Mouse (Mus musculus): ENCODE results near the gene Znrf2. TPM values are rescaled to one million over a fixed set of nuclear protein-coding genes. Genes with fewer than 3 reads are reported as not detected.
A peak's percentile ranks its signal among the peaks of the same experiment; 100 is the strongest.

Gene Znrf2
- polyA plus RNA-seq, 1 experiment: 3.1 TPM

DNA sequence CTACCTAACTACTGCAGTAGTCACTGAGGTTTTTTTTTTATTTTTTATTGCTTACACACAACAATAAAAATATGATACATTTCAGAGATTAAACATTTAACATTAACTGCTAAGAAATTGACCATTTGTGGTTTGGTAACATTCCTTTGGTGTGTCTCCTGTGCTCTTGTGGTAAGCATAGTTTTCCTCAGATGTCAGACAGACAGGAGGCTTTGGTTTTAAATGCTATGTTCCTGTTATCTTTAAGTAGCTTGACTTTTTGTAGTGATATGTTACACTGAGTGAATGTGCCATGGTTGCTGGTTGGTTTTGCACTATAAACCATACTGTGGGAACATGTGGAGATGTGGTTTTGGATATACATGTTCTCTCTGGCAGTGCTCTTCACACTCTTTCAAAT, 19.9 kb downstream of the Znrf2 start:
- peak; percentile 66 for TF ChIP-seq MAX (IDR thresholded peaks at IDR 0.05)
- TF ChIP-seq MYOD1 (IDR thresholded peaks at IDR 0.05; ENCODE audit: control insufficient read depth, insufficient read length, low read depth): no peak
- no peak for TF ChIP-seq MYOG (IDR thresholded peaks at IDR 0.05; ENCODE audit: control insufficient read depth, extremely low read depth, insufficient read length)
- peak; percentile 17 for TF ChIP-seq USF1 (IDR thresholded peaks at IDR 0.05; ENCODE audit: low read depth)
- no peak for TF ChIP-seq CTCF (IDR thresholded peaks at IDR 0.05; ENCODE audit: control insufficient read depth, insufficient read depth, insufficient read length)
- peak; percentile 2 for TF ChIP-seq FOSL1 (IDR thresholded peaks at IDR 0.05; ENCODE audit: insufficient read depth, low read length, poor library complexity, severe bottlenecking)
- TF ChIP-seq CEBPB (IDR thresholded peaks at IDR 0.05; ENCODE audit: low read depth): no peak
- H3K79me3 ChIP-seq (ENCODE audit: low read depth): peaks cover 8% of the 10 kb centered on the region
- H3K79me2 ChIP-seq (ENCODE audit: control insufficient read depth, insufficient read depth): peaks cover 52% of the 10 kb centered on the region
- H3K4me3 ChIP-seq (ENCODE audit: insufficient read depth, poor library complexity, severe bottlenecking): no peak overlapping the region
- H3K36me3 ChIP-seq (ENCODE audit: control insufficient read depth, insufficient read depth): no peaks in the 10 kb centered on the region
- no peak overlapping the region for H3ac ChIP-seq (ENCODE audit: control insufficient read depth, insufficient read length, low read depth)
- H3K27me3 ChIP-seq (ENCODE audit: control insufficient read depth, insufficient read depth, insufficient read length): no peaks in the 10 kb centered on the region

DNA sequence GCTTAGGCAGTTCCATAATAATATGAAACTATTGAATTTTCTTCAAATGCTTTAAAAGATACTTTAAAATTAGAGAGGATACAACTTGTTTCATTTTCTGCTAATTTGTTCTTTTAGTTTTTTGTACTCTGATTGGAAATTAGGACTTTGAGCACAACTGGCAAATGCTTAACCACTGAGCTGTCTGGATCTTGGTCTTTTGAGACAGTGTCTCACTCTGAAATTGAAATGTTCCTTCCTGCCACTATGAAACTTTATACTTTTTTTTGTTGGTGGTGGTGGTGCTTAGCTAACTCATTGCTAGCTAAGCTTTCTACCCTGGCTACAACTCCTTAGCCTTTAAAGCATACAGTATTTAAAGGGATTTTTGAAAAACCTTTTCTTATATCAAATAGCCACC, 24.7 kb downstream of the Znrf2 start:
- H3K36me3 ChIP-seq (ENCODE audit: control insufficient read depth, insufficient read depth): no peaks in the 10 kb centered on the region
- peaks cover 51% of the 10 kb centered on the region for H3K79me2 ChIP-seq (ENCODE audit: control insufficient read depth, insufficient read depth)
- peaks cover 2% of the 10 kb centered on the region for H3K79me3 ChIP-seq (ENCODE audit: low read depth)
- no peak overlapping the region for H3ac ChIP-seq (ENCODE audit: control insufficient read depth, insufficient read length, low read depth)
- TF ChIP-seq CTCF (IDR thresholded peaks at IDR 0.05; ENCODE audit: control insufficient read depth, insufficient read depth, insufficient read length): no peak
- no peak for TF ChIP-seq MAX (IDR thresholded peaks at IDR 0.05)
- no peak for TF ChIP-seq CEBPB (IDR thresholded peaks at IDR 0.05; ENCODE audit: low read depth)
- TF ChIP-seq USF1 (IDR thresholded peaks at IDR 0.05; ENCODE audit: low read depth): no peak
- TF ChIP-seq FOSL1 (IDR thresholded peaks at IDR 0.05; ENCODE audit: insufficient read depth, low read length, poor library complexity, severe bottlenecking): no peak
- H3K27me3 ChIP-seq (ENCODE audit: control insufficient read depth, insufficient read depth, insufficient read length): no peaks in the 10 kb centered on the region
- no peak overlapping the region for H3K4me3 ChIP-seq (ENCODE audit: insufficient read depth, poor library complexity, severe bottlenecking)

DNA sequence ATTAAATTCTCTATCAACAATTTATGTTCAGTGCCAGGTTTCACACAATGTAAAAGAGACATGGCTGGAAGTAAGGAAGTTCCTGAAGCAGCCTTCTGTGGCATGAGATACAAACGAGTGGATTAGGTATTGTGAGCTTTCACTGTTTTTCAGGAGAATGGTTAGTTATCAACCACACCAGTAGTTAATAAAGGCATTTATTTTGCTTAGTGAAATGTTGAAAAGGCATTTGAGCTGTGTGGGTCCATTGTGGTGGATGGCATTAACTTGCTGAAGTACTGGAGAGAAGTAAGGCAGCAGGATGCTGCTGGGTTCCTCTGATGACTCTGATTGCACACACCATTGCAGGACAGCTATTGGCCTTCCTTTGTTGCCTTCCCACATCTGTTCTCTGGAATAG, 25.3 kb downstream of the Znrf2 start:
- Histone ChIP-seq H3ac (ENCODE audit: control insufficient read depth, insufficient read length, low read depth) (no peak overlapping the region), H3K4me3 (ENCODE audit: insufficient read depth, poor library complexity, severe bottlenecking) (no peak overlapping the region), H3K36me3 (ENCODE audit: control insufficient read depth, insufficient read depth) (no peaks in the 10 kb centered on the region), H3K79me2 (ENCODE audit: control insufficient read depth, insufficient read depth) (peaks cover 56% of the 10 kb centered on the region), H3K79me3 (ENCODE audit: low read depth) (peaks cover 2% of the 10 kb centered on the region), H3K27me3 (ENCODE audit: control insufficient read depth, insufficient read depth, insufficient read length) (no peaks in the 10 kb centered on the region)
- TF ChIP-seq FOSL1 (IDR thresholded peaks at IDR 0.05; ENCODE audit: insufficient read depth, low read length, poor library complexity, severe bottlenecking) (no peak), MAX (IDR thresholded peaks at IDR 0.05) (no peak), USF1 (IDR thresholded peaks at IDR 0.05; ENCODE audit: low read depth) (no peak), CTCF (IDR thresholded peaks at IDR 0.05; ENCODE audit: control insufficient read depth, insufficient read depth, insufficient read length) (no peak)

DNA sequence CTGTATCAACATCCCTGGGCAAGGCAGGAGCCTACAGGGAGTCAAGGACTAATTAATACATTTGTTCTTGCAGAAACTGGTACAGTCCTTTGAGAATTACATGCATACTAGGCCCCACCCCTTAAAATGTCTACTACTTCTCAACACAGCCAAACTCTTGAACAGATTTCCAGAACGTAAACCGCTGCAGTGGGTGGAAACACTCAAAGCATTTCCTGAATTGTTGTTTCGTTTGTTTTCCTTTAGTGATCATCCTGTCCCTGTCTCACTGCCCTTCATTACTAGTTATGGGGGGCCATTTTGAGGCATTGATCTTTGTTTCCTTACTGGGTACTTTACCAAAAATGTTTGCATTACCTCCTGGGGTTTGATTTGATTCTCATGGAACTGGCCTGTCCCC, 31.8 kb downstream of the Znrf2 start:
- Histone ChIP-seq H3K79me3 (ENCODE audit: low read depth) (peaks cover 7% of the 10 kb centered on the region), H3K27me3 (ENCODE audit: control insufficient read depth, insufficient read depth, insufficient read length) (no peaks in the 10 kb centered on the region), H3K4me3 (ENCODE audit: insufficient read depth, poor library complexity, severe bottlenecking) (no peak overlapping the region), H3K36me3 (ENCODE audit: control insufficient read depth, insufficient read depth) (no peaks in the 10 kb centered on the region), H3K79me2 (ENCODE audit: control insufficient read depth, insufficient read depth) (peaks cover 41% of the 10 kb centered on the region), H3ac (ENCODE audit: control insufficient read depth, insufficient read length, low read depth) (no peak overlapping the region)
- TF ChIP-seq MAX (IDR thresholded peaks at IDR 0.05): no peak
- no peak for TF ChIP-seq CTCF (IDR thresholded peaks at IDR 0.05; ENCODE audit: control insufficient read depth, insufficient read depth, insufficient read length)
- TF ChIP-seq MYOG (IDR thresholded peaks at IDR 0.05; ENCODE audit: control insufficient read depth, extremely low read depth, insufficient read length): no peak
- TF ChIP-seq USF1 (IDR thresholded peaks at IDR 0.05; ENCODE audit: low read depth): no peak
- TF ChIP-seq MYOD1 (IDR thresholded peaks at IDR 0.05; ENCODE audit: control insufficient read depth, insufficient read length, low read depth): no peak
- no peak for TF ChIP-seq FOSL1 (IDR thresholded peaks at IDR 0.05; ENCODE audit: insufficient read depth, low read length, poor library complexity, severe bottlenecking)
- TF ChIP-seq CEBPB (IDR thresholded peaks at IDR 0.05; ENCODE audit: low read depth): no peak

DNA sequence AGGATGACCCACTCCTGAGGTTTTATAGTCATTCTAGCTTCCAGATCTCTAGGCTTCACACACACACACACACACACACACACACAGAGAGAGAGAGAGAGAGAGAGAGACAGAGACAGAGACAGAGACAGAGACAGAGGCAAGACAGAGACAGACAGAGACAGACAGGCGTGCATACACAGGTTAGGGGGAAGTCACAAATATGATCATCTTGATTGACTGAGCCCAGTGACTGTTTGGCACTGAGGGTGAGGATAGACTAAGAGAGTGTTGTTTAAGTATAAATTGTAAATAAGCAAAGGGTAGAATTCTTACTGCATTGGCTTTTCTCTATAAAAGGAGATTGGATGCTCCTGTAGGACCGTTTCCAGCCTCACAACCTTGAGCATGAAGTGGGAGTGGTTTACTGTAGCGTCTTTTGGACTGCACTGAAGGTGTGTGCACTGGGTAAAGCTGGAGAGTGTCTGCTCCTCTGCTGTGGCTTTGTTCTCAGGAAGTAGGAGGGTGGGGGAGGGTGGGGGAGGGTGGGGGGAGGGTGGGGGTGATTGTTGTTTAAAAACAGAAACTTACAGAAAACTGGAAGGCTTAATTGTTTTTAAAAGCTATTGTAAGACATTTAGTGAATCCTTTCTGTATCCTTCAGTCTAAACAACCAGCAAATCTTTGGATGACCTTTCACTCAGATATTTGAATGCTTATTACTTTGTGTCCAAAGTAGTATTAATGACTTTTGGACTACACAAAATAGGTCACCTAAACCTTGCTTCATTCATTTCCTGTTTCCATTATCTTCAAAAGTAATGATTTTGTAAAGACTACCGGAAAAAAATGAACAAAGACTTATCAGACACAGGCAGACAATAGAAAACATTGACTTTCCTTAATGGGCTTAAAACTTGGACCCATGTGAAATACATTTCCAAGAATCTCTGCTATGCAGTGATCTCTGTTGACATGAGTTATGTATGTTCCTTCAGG, 32.8 kb downstream of the Znrf2 start:
- Histone ChIP-seq H3K4me3 (ENCODE audit: insufficient read depth, poor library complexity, severe bottlenecking) (no peak overlapping the region), H3K79me2 (ENCODE audit: control insufficient read depth, insufficient read depth) (peaks cover 43% of the 10 kb centered on the region), H3K79me3 (ENCODE audit: low read depth) (peaks cover 8% of the 10 kb centered on the region), H3K36me3 (ENCODE audit: control insufficient read depth, insufficient read depth) (no peaks in the 10 kb centered on the region), H3K27me3 (ENCODE audit: control insufficient read depth, insufficient read depth, insufficient read length) (no peaks in the 10 kb centered on the region), H3ac (ENCODE audit: control insufficient read depth, insufficient read length, low read depth) (no peak overlapping the region)
- no peak for TF ChIP-seq MYOG (IDR thresholded peaks at IDR 0.05; ENCODE audit: control insufficient read depth, extremely low read depth, insufficient read length)
- no peak for TF ChIP-seq FOSL1 (IDR thresholded peaks at IDR 0.05; ENCODE audit: insufficient read depth, low read length, poor library complexity, severe bottlenecking)
- TF ChIP-seq USF1 (IDR thresholded peaks at IDR 0.05; ENCODE audit: low read depth): no peak
- no peak for TF ChIP-seq MAX (IDR thresholded peaks at IDR 0.05)
- no peak for TF ChIP-seq CEBPB (IDR thresholded peaks at IDR 0.05; ENCODE audit: low read depth)

DNA sequence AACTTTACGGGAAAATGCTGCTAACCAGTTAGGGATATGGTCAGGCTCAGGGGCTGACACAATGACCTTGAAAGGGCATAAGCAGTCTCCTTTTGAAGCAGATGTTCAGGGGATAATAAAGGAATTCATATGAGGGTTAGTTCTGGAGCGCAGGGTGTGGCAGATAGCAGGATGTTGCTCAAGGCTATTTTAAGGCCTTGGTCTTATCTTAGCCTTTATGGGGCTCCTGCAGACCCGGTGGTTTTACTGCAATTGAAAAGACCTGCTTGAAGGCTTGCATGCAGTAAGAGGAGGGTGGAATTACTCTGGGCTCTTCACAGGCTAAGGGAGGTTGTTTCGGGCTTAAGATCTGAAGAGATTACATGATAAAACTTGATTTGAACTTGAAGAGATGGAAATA, 35.1 kb downstream of the Znrf2 start:
- no peaks in the 10 kb centered on the region for H3K27me3 ChIP-seq (ENCODE audit: control insufficient read depth, insufficient read depth, insufficient read length)
- H3K4me3 ChIP-seq (ENCODE audit: insufficient read depth, poor library complexity, severe bottlenecking): no peak overlapping the region
- peaks cover 56% of the 10 kb centered on the region for H3K79me2 ChIP-seq (ENCODE audit: control insufficient read depth, insufficient read depth)
- H3ac ChIP-seq (ENCODE audit: control insufficient read depth, insufficient read length, low read depth): no peak overlapping the region
- H3K79me3 ChIP-seq (ENCODE audit: low read depth): peaks cover 17% of the 10 kb centered on the region
- TF ChIP-seq CTCF (IDR thresholded peaks at IDR 0.05; ENCODE audit: control insufficient read depth, insufficient read depth, insufficient read length) (no peak), MYOG (IDR thresholded peaks at IDR 0.05; ENCODE audit: control insufficient read depth, extremely low read depth, insufficient read length) (no peak), FOSL1 (IDR thresholded peaks at IDR 0.05; ENCODE audit: insufficient read depth, low read length, poor library complexity, severe bottlenecking) (no peak), CEBPB (IDR thresholded peaks at IDR 0.05; ENCODE audit: low read depth) (no peak), USF1 (IDR thresholded peaks at IDR 0.05; ENCODE audit: low read depth) (no peak)
- no peaks in the 10 kb centered on the region for H3K36me3 ChIP-seq (ENCODE audit: control insufficient read depth, insufficient read depth)
